Mouse (Mus musculus) kidney, postnatal 0 days (tissue): ENCODE measurements around the gene Ckb. TPM values are rescaled to one million over a fixed set of nuclear protein-coding genes. Genes with fewer than 3 reads are reported as not detected.

ENCODE experiments used
- ATAC-seq: fragments of 200-750 bp; cut with Nextera tagmentation; replicated peaks from 2 replicates; pipeline ENCODE4 v1.8.0; 2017; ENCODE audit warnings: low read depth, moderate number of reproducible peaks, moderate TSS enrichment, moderate library complexity; ENCODE audit not compliant: low FRiP score
- DNase-seq: peaks from one replicate; pipeline ENCODE4 v3.0.0-alpha.2; 2016; ENCODE audit warnings: low spot score
- H3K27ac ChIP-seq: fragments of 300-500 bp; sonication (generic); 2 replicates; pipeline ENCODE4 v1.5.1; 2014; ENCODE audit warnings: mild to moderate bottlenecking
- H3K27me3 ChIP-seq: fragments of 300-500 bp; sonication (generic); 2 replicates; pipeline ENCODE4 v1.6.1; 2014; ENCODE audit warnings: low read length, mixed read lengths; ENCODE audit not compliant: insufficient read depth
- H3K36me3 ChIP-seq: fragments of 300-500 bp; sonication (generic); 2 replicates; pipeline ENCODE4 v1.6.1; 2014; ENCODE audit warnings: low read length, mixed read lengths; ENCODE audit not compliant: insufficient read depth
- H3K4me1 ChIP-seq: fragments of 300-500 bp; sonication (generic); replicated peaks from 2 replicates; pipeline ENCODE4 v1.6.1; 2014; ENCODE audit warnings: antibody characterized with exemption, low read length, mixed read lengths; ENCODE audit not compliant: insufficient read depth
- H3K4me2 ChIP-seq: fragments of 300-500 bp; sonication (generic); 2 replicates; pipeline ENCODE4 v1.6.1; 2014; ENCODE audit warnings: mild to moderate bottlenecking, low read length, moderate library complexity, mixed read lengths
- H3K4me3 ChIP-seq: fragments of 300-500 bp; sonication (generic); replicated peaks from 2 replicates; pipeline ENCODE4 v1.5.1; 2014; ENCODE audit warnings: low read depth, low read length
- H3K9ac ChIP-seq: fragments of 300-500 bp; sonication (generic); 2 replicates; pipeline ENCODE4 v1.6.1; 2014; ENCODE audit warnings: low read depth, low read length
- H3K9me3 ChIP-seq: fragments of 300-500 bp; sonication (generic); replicated peaks from 2 replicates; pipeline ENCODE4 v1.6.1; 2016; ENCODE audit warnings: low read length, inconsistent platforms, mixed read lengths
- CTCF ChIP-seq: IDR thresholded peaks from 2 replicates; pipeline ENCODE4 v1.5.1; 2016; ENCODE audit warnings: antibody characterized with exemption, low read depth, mild to moderate bottlenecking, moderate library complexity
- WGBS: fragments of 180-500 bp; shearing (Covaris S2); extraction: QIAGEN DNeasy Blood & Tissue Kit; methylation state at CpG from one replicate; pipeline ENCODE4 v1.1.7; 2014; 5-methylcytosine and 5-hydroxymethylcytosine counted together
- polyA plus RNA-seq: library from polyadenylated mRNA; unstranded; fragments of >200 nt; fragmentation: Nextera tagmentation; extraction: Ambion mirVana; gene quantifications from 2 replicates; pipeline ENCODE4 v1.2.1, GENCODE M21; 2015

Ckb gene
- polyA plus RNA-seq, 1 experiment from 2014 or later: 135 TPM

GRCm38 (mm10) chr12:111668457-111668912 is 3.7 kb downstream of the Ckb start:
- DNase-seq (peak; percentile 99), ATAC-seq (peak; percentile 50)
- peak; percentile 98 for TF ChIP-seq CTCF
- Histone ChIP-seq H3K9me3 (no peaks in the 10 kb centered on the region), H3K4me3 (0 out of 2 replicates have a peak overlapping the region, but pooled peaks have one; percentile 3), H3K27ac (peak overlapping the region; percentile 90), H3K4me2 (peak overlapping the region; percentile 38), H3K27me3 (peaks cover 11% of the 10 kb centered on the region; the same call in 1 of the 2 replicates), H3K9ac (0 out of 2 replicates have a peak overlapping the region, but pooled peaks have one; percentile 36), H3K4me1 (peaks cover 40% of the 10 kb centered on the region), H3K36me3 (no peaks in the 10 kb centered on the region)
- WGBS: 0% methylated on average over 8 of the region's 8 CpGs

GRCm38 (mm10) chr12:111667421-111667820 is 4.7 kb downstream of the Ckb start:
- Histone ChIP-seq H3K4me3 (no peak overlapping the region), H3K27me3 (peaks cover 5% of the 10 kb centered on the region; the same call in 1 of the 2 replicates), H3K9ac (no peak overlapping the region), H3K27ac (no peak overlapping the region), H3K36me3 (no peaks in the 10 kb centered on the region), H3K4me1 (peaks cover 36% of the 10 kb centered on the region), H3K4me2 (no peak overlapping the region), H3K9me3 (no peaks in the 10 kb centered on the region)
- no peak for ATAC-seq
- TF ChIP-seq CTCF: no peak
- no peak for DNase-seq
- 92% methylated on average over 5 of the region's 5 CpGs for WGBS

GRCm38 (mm10) chr12:111666380-111666779 is 5.8 kb downstream of the Ckb start:
- Histone ChIP-seq H3K4me2 (no peak overlapping the region), H3K9me3 (no peaks in the 10 kb centered on the region), H3K36me3 (no peaks in the 10 kb centered on the region), H3K27me3 (peaks cover 2% of the 10 kb centered on the region; the same call in 1 of the 2 replicates), H3K4me3 (no peak overlapping the region), H3K27ac (no peak overlapping the region), H3K9ac (no peak overlapping the region), H3K4me1 (peaks cover 28% of the 10 kb centered on the region)
- ATAC-seq: no peak
- no peak for TF ChIP-seq CTCF
- DNase-seq: no peak
- WGBS: 76% methylated on average over 13 of the region's 13 CpGs

GRCm38 (mm10) chr12:111665041-111665880 is 6.9 kb downstream of the Ckb start:
- no peak for TF ChIP-seq CTCF
- Histone ChIP-seq H3K9ac (no peak overlapping the region), H3K27ac (0 out of 2 replicates have a peak overlapping the region, but pooled peaks have one; percentile 31), H3K4me2 (no peak overlapping the region), H3K4me1 (peaks cover 17% of the 10 kb centered on the region), H3K4me3 (no peak overlapping the region), H3K9me3 (no peaks in the 10 kb centered on the region), H3K27me3 (peaks cover 2% of the 10 kb centered on the region; the same call in 1 of the 2 replicates), H3K36me3 (0 out of 2 replicates have a peak, but pooled peaks cover 1% of the 10 kb centered on the region)
- 74% methylated on average over 13 of the region's 13 CpGs for WGBS
- DNase-seq (no peak), ATAC-seq (no peak)

- DNase-seq (peak; percentile 90), ATAC-seq (peak; percentile 53)
- Histone ChIP-seq H3K4me1 (peaks cover 14% of the 10 kb centered on the region), H3K27me3 (no peaks in the 10 kb centered on the region), H3K4me3 (no peak overlapping the region), H3K9ac (no peak overlapping the region), H3K4me2 (peak overlapping the region; percentile 17; the same call in 1 of the 2 replicates), H3K9me3 (no peaks in the 10 kb centered on the region), H3K27ac (peak overlapping the region; percentile 81), H3K36me3 (0 out of 2 replicates have a peak, but pooled peaks cover 3% of the 10 kb centered on the region)
- WGBS: 21% methylated on average over 6 of the region's 6 CpGs
- TF ChIP-seq CTCF: no peak; the same call in 1 of the 2 replicates
These were observed 7.9 kb downstream of the Ckb start for GRCm38 (mm10) chr12:111664144-111664634.
